Mouse (Mus musculus) midbrain, embryonic 10.5 days (tissue): ENCODE results near the gene Gfm2. TPM values are rescaled to one million over a fixed set of nuclear protein-coding genes. Genes with fewer than 3 reads are reported as not detected.

Experiments used
- DNase-seq: peaks from one replicate; pipeline ENCODE4 v3.0.0-alpha.2; 2017; ENCODE audit warnings: low spot score
- H3K27ac ChIP-seq: fragments of 300-500 bp; sonication (generic); replicated peaks from 2 replicates; pipeline ENCODE4 v1.5.1; 2016; ENCODE audit warnings: mild to moderate bottlenecking
- H3K27me3 ChIP-seq: fragments of 300-500 bp; sonication (generic); 2 replicates; pipeline ENCODE4 v1.6.1; 2016; ENCODE audit warnings: low read depth, mild to moderate bottlenecking; ENCODE audit not compliant: poor library complexity, severe bottlenecking
- H3K36me3 ChIP-seq: fragments of 300-500 bp; sonication (generic); 2 replicates; pipeline ENCODE4 v1.6.1; 2016; ENCODE audit warnings: mild to moderate bottlenecking, moderate library complexity
- H3K4me1 ChIP-seq: fragments of 300-500 bp; sonication (generic); 2 replicates; pipeline ENCODE4 v1.6.1; 2016
- H3K4me3 ChIP-seq: fragments of 300-500 bp; sonication (generic); 2 replicates; pipeline ENCODE4 v1.5.1; 2016; ENCODE audit warnings: mild to moderate bottlenecking, moderate library complexity
- H3K9me3 ChIP-seq: fragments of 300-500 bp; sonication (generic); replicated peaks from 2 replicates; pipeline ENCODE4 v1.6.1; 2016; ENCODE audit warnings: mild to moderate bottlenecking
- WGBS: fragments of 180-500 bp; shearing (Covaris S2); methylation state at CpG from one replicate; pipeline ENCODE4 v1.1.7; 2016; 5-methylcytosine and 5-hydroxymethylcytosine counted together
- polyA plus RNA-seq: library from polyadenylated mRNA; unstranded; fragments of >200 nt; fragmentation: Nextera tagmentation; extraction: Ambion mirVana; gene quantifications from 2 replicates; pipeline ENCODE4 v1.2.1, GENCODE M21; 2016

Gene Gfm2
- polyA plus RNA-seq, 1 experiment from 2014 or later, result 45.1 TPM

GRCm38 (mm10) chr13:97145834-97146233 lies 8.1 kb downstream of the Gfm2 start:
- H3K27ac ChIP-seq, result no peak overlapping the region
- H3K36me3 ChIP-seq, result peaks cover 77% of the 10 kb centered on the region
- H3K4me3 ChIP-seq, result no peak overlapping the region
- no peaks in the 10 kb centered on the region for H3K27me3 ChIP-seq
- DNase-seq, result no peak
- no peaks in the 10 kb centered on the region for H3K4me1 ChIP-seq
- no peaks in the 10 kb centered on the region for H3K9me3 ChIP-seq
- WGBS, result 61% methylated on average over 4 of the region's 4 CpGs

- no peak overlapping the region for H3K27ac ChIP-seq
- DNase-seq, result no peak
- H3K4me3 ChIP-seq, result no peak overlapping the region
- no peaks in the 10 kb centered on the region for H3K27me3 ChIP-seq
- no peaks in the 10 kb centered on the region for H3K9me3 ChIP-seq
- peaks cover 95% of the 10 kb centered on the region for H3K36me3 ChIP-seq
- peaks cover 16% of the 10 kb centered on the region for H3K4me1 ChIP-seq
- WGBS, result 91% methylated on average over 10 of the region's 10 CpGs
These were observed 38.0 kb downstream of the Gfm2 start for GRCm38 (mm10) chr13:97175520-97176264.

GRCm38 (mm10) chr13:97176731-97177130 lies 39.0 kb downstream of the Gfm2 start:
- no peak overlapping the region for H3K4me3 ChIP-seq
- H3K36me3 ChIP-seq, result peaks cover 94% of the 10 kb centered on the region
- H3K27ac ChIP-seq, result no peak overlapping the region
- 83% methylated on average over 5 of the region's 5 CpGs for WGBS
- H3K27me3 ChIP-seq, result no peaks in the 10 kb centered on the region
- no peaks in the 10 kb centered on the region for H3K9me3 ChIP-seq
- H3K4me1 ChIP-seq, result peaks cover 17% of the 10 kb centered on the region
- DNase-seq, result no peak

GRCm38 (mm10) chr13:97178943-97179342 lies 41.2 kb downstream of the Gfm2 start:
- Histone ChIP-seq H3K9me3 (no peaks in the 10 kb centered on the region), H3K27ac (no peak overlapping the region), H3K27me3 (no peaks in the 10 kb centered on the region), H3K4me1 (peaks cover 17% of the 10 kb centered on the region), H3K4me3 (no peak overlapping the region), H3K36me3 (peaks cover 78% of the 10 kb centered on the region)
- 70% methylated on average over 7 of the region's 7 CpGs for WGBS
- DNase-seq, result no peak

GRCm38 (mm10) chr13:97180113-97180828 lies 42.5 kb downstream of the Gfm2 start:
- Histone ChIP-seq H3K27ac (no peak overlapping the region), H3K9me3 (no peaks in the 10 kb centered on the region), H3K36me3 (peaks cover 65% of the 10 kb centered on the region), H3K4me1 (peaks cover 17% of the 10 kb centered on the region), H3K27me3 (no peaks in the 10 kb centered on the region), H3K4me3 (no peak overlapping the region)
- no peak for DNase-seq
- 67% methylated on average over 6 of the region's 6 CpGs for WGBS

- peaks cover 41% of the 10 kb centered on the region for H3K36me3 ChIP-seq
- no peak overlapping the region for H3K4me3 ChIP-seq
- no peaks in the 10 kb centered on the region for H3K27me3 ChIP-seq
- DNase-seq, result no peak
- H3K27ac ChIP-seq, result no peak overlapping the region
- WGBS, result 82% methylated on average over 4 of the region's 4 CpGs
- H3K9me3 ChIP-seq, result no peaks in the 10 kb centered on the region
- peaks cover 14% of the 10 kb centered on the region for H3K4me1 ChIP-seq
These were observed 45.1 kb downstream of the Gfm2 start for GRCm38 (mm10) chr13:97182821-97183220.

GRCm38 (mm10) chr13:97184168-97184567 lies 46.4 kb downstream of the Gfm2 start:
- Histone ChIP-seq H3K36me3 (peaks cover 28% of the 10 kb centered on the region), H3K27me3 (no peaks in the 10 kb centered on the region), H3K4me1 (peaks cover 14% of the 10 kb centered on the region), H3K9me3 (no peaks in the 10 kb centered on the region), H3K27ac (no peak overlapping the region), H3K4me3 (no peak overlapping the region)
- no peak for DNase-seq
- 91% methylated on average over 2 of the region's 2 CpGs for whole genome bisulfite sequencing

- H3K9me3 ChIP-seq, result no peaks in the 10 kb centered on the region
- H3K4me3 ChIP-seq, result no peak overlapping the region
- 91% methylated on average over 5 of the region's 5 CpGs for WGBS
- H3K27ac ChIP-seq, result no peak overlapping the region
- no peak for DNase-seq
- peaks cover 23% of the 10 kb centered on the region for H3K36me3 ChIP-seq
- peaks cover 11% of the 10 kb centered on the region for H3K4me1 ChIP-seq
- H3K27me3 ChIP-seq, result no peaks in the 10 kb centered on the region
These were observed 46.9 kb downstream of the Gfm2 start for GRCm38 (mm10) chr13:97184656-97185055.

GRCm38 (mm10) chr13:97186346-97186745 lies 48.6 kb downstream of the Gfm2 start:
- Histone ChIP-seq H3K4me3 (no peak overlapping the region), H3K36me3 (peaks cover 9% of the 10 kb centered on the region; the same call in 1 of the 2 replicates), H3K4me1 (no peaks in the 10 kb centered on the region), H3K27me3 (no peaks in the 10 kb centered on the region), H3K27ac (no peak overlapping the region), H3K9me3 (no peaks in the 10 kb centered on the region)
- WGBS, result 81% methylated on average over 4 of the region's 4 CpGs
- DNase-seq, result no peak

- H3K4me1 ChIP-seq, result no peaks in the 10 kb centered on the region
- no peak overlapping the region for H3K4me3 ChIP-seq
- no peak overlapping the region for H3K27ac ChIP-seq
- 0 out of 2 replicates have a peak, but pooled peaks cover 5% of the 10 kb centered on the region for H3K36me3 ChIP-seq
- WGBS, result 93% methylated on average over 5 of the region's 5 CpGs
- H3K27me3 ChIP-seq, result no peaks in the 10 kb centered on the region
- no peaks in the 10 kb centered on the region for H3K9me3 ChIP-seq
- DNase-seq, result no peak
These were observed 50.0 kb downstream of the Gfm2 start for GRCm38 (mm10) chr13:97187693-97188092.

- Histone ChIP-seq H3K36me3 (0 out of 2 replicates have a peak, but pooled peaks cover 4% of the 10 kb centered on the region), H3K27ac (no peak overlapping the region), H3K4me1 (peaks cover 12% of the 10 kb centered on the region), H3K9me3 (no peaks in the 10 kb centered on the region), H3K27me3 (peaks cover 12% of the 10 kb centered on the region), H3K4me3 (no peak overlapping the region)
- DNase-seq, result no peak
- WGBS, result 94% methylated on average over 11 of the region's 11 CpGs
These were observed 54.9 kb downstream of the Gfm2 start for GRCm38 (mm10) chr13:97192649-97193048.

GRCm38 (mm10) chr13:97193420-97193819 lies 55.7 kb downstream of the Gfm2 start:
- Histone ChIP-seq H3K4me1 (peaks cover 19% of the 10 kb centered on the region), H3K4me3 (no peak overlapping the region), H3K27ac (no peak overlapping the region), H3K36me3 (0 out of 2 replicates have a peak, but pooled peaks cover 4% of the 10 kb centered on the region), H3K27me3 (peaks cover 12% of the 10 kb centered on the region), H3K9me3 (no peaks in the 10 kb centered on the region)
- WGBS, result 76% methylated on average over 7 of the region's 7 CpGs
- no peak for DNase-seq
